Mouse (Mus musculus) olfactory bulb, adult 2 months (tissue): Measurements from ENCODE around the gene Mecom.

Experiments used
- CTCF ChIP-seq: fragments of 200-500 bp; IDR thresholded peaks from 2 replicates; pipeline ENCODE4 v1.5.1; 2012; ENCODE audit warnings: low read depth, mild to moderate bottlenecking, low read length, moderate library complexity; ENCODE audit not compliant: insufficient read depth
- POLR2A ChIP-seq: fragments of 200-500 bp; IDR thresholded peaks from 2 replicates; pipeline ENCODE4 v1.6.1; 2012; ENCODE audit warnings: mild to moderate bottlenecking, low read depth, low read length, moderate library complexity; ENCODE audit not compliant: insufficient read depth

- TF ChIP-seq POLR2A: no peak
- no peak for TF ChIP-seq CTCF
Measured at GRCm38 (mm10) chr3:30051287-30051686, 496.5 kb downstream of the Mecom start.
